Mouse (Mus musculus) spleen, postnatal 36 days (tissue): ENCODE measurements at regions not wholly inside any gene's neighbourhood (a gene's known extent, or its start where the extent isn't known, plus 50 kb on each side); places are given as distances from the start of the nearest gene placed in this dataset.
A peak's percentile ranks its signal among the peaks of the same experiment; 100 is the strongest.

Source experiments
- DNase-seq, 2 experiments: peaks; one replicate each; pipeline ENCODE4 v3.0.0; 2022; ENCODE audit warnings: low spot score in 2 of 2, mixed read lengths in 1 of 2

DNA sequence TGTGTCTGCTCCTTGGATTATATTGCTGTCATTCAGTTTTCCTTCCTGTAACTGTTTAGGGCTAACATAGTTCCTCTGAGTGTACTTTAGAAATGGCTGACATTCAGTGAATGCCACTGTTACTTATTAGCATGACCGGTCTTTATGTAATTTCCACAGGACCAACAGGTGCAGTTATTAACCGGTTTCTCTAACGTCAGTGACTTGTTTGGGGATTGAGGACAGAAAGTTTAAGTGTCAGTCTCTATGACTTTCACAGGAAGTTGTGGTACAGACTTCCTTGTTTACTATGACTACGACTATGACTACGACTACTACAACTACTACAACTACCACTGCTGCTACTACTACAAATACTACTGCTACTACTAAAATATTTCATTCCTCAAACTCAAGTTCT, 170.4 kb upstream of the Ptger4 start:
- peak; percentile 17 to 26 for DNase-seq

DNA sequence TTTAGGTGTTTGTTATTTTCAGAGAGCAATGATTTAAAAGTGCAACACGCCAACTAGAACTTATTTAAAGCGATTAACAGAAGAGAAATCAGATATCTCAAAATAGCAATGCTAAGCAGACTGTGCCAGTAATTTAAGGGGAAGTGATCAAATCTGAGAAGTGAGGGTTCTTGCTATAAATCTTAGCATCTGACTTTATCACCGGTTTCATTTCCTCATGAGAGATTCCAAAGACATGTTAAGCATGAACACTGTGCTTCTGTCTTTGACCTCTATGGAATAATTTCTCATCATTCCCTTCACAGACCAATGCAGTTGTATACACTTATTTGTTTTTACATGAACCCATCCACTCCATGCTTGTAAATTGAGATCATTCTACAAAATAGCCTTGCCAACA, 172.0 kb upstream of the Ptger4 start:
- DNase-seq = peak; percentile 1 to 28

GRCm38 (mm10) chr15:5426641-5427040, 182.7 kb upstream of the Ptger4 start:
- no peak for DNase-seq

- DNase-seq = no peak
Observed at GRCm38 (mm10) chr15:5427319-5428048, 183.5 kb upstream of the Ptger4 start.

DNA sequence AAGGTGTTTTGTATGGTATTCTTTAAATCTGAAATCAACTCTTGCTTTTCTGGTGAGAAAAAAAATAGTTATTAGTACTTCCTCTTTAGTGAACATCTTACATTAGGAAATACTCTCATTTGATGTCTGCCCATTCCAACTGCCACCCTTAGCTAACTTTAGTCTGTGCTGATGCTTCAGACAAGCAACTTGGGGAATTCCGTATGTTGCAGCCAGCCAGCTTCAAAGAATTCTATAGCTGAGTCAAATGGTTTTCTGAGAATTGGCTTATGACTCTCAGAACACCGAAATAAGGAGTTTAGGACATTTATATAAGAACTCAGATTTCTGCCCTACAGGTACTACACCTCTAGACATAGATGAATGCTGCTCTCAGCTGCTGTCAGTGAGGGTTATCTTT, 188.0 kb upstream of the Ptger4 start:
- DNase-seq = no peak

DNA sequence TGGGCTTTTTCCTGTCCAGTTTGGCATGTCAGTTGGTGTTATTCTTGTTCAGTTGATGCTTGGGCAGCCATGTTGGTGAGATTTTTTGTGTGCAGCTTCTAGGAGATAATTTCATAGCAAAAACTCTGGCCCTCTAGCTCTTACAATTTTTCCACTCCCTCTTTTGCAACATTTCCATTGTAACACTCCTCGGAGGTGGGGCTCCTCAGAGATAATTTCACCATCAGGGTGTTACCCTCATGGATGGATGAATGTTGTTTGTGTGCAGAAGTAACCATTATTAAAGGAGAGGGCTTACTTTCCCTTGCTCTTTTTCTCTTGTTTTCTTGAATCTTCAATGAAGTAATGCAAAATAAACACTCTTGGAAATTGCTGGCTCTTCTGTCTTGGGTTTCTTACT, 193.0 kb upstream of the Ptger4 start:
- DNase-seq = no peak

DNA sequence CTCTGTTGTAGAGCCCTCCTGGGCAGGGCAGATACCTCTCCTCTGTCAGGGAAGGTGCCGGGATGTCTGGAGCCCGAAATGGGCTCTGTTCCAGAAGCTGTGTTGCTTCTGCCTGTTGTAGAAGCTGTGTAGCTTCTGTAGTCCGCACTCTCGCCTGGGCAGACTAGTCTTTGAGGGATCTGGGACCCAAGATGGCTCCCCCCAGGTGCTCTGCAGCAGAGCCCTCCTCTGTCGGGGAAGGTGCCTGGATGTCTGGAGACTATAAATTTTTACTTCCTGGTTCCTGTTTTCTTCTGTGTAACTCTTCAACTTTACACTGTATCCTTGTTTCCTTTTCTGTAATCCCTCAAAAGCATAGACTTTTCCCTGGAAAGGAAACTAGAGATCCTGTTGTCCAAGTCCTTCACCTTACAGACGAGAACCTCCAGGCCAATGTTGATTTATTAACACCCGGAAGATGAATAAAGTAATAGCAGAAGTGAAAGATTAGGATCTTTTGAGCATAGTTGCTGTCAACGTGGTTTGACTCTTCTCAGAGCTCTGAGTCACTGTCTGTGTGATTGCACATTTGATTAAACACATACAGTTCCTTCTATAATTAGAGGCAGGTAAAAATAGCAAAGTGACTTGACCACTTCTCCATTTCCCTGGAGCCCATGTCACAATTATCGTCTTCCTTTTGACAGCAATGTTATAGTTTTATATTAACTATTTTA, 202.2 kb upstream of the Ptger4 start:
- DNase-seq = peak; percentile 45 to 62

DNA sequence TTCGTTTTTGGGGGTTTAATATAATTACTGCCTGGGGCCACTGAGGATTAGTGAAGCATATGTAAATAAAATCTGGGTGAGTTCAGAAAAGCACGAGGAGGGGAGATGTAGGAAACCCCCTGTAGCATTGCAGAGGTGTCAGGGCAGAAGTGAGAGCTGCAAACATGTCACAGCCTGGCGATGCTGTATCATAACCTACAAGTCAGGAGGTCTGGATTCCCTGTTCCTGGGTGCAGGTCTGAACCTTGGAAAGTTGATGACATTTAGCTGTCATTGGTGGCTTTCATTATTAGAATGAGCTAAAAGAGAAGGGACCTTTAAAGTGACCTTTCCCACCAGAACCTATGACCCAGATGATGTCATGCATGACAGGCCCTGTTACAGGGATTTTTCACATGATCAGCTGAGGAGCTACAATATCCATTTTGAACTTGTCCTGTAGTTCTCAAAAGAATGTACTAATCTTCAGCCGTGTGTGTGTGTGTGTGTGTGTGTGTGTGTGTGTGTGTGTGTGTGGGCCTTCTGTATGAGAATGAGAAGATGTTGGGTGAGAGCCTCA, 202.8 kb upstream of the Ptger4 start:
- DNase-seq = peak; percentile 38 to 48

- DNase-seq = no peak
Observed at GRCm38 (mm10) chr15:5447707-5448496, 203.9 kb upstream of the Ptger4 start.

GRCm38 (mm10) chr15:5459083-5459482, 215.1 kb upstream of the Ptger4 start:
- no peak for DNase-seq

DNA sequence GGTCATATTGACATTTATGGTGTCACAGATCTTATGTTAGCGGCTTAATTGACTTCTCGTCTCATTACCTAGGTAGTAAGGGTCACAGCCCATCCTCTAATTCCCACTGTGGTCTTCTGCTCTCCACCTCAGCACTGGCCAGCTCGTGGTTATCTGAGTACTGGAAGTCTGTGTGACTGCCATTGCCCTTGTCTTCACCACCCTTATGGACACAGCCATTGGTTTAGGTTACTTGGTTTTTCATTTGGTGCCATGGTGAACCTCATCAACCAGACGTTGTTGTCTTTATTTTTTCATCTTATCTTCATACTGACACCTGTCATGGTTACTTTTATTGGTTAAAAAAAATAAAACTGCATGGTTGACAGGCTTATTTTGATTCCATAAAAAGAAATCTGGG, 215.6 kb upstream of the Ptger4 start:
- DNase-seq = no peak

GRCm38 (mm10) chr15:5462651-5463050, 218.7 kb upstream of the Ptger4 start:
- DNase-seq = no peak

- DNase-seq = no peak
Observed at GRCm38 (mm10) chr15:5464732-5465131, 220.7 kb upstream of the Ptger4 start.

- no peak for DNase-seq
Observed at GRCm38 (mm10) chr15:5468535-5469073, 224.6 kb upstream of the Ptger4 start.

GRCm38 (mm10) chr15:5475389-5475995, 231.5 kb upstream of the Ptger4 start:
- no peak for DNase-seq

DNA sequence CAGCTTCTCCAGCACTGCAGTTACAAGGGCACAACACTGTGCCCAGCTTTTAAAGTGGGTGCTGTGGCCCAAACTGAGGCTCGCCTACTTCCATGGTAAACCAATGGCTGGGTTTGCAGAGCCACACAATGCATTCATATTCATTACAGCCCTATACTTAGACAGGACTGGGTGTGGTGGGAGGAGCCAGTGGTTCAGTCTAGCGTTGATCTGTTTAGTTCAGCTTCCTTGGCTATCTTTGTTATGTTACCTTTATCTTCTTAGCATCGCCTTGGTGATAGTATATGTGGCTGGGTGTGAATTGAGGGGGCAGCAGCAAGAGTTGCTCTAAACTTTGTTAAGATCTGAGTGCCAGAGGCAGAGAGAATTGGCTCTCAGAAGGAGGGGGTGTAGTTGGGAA, 249.3 kb upstream of the Ptger4 start:
- peak; percentile 9 to 11 for DNase-seq

DNA sequence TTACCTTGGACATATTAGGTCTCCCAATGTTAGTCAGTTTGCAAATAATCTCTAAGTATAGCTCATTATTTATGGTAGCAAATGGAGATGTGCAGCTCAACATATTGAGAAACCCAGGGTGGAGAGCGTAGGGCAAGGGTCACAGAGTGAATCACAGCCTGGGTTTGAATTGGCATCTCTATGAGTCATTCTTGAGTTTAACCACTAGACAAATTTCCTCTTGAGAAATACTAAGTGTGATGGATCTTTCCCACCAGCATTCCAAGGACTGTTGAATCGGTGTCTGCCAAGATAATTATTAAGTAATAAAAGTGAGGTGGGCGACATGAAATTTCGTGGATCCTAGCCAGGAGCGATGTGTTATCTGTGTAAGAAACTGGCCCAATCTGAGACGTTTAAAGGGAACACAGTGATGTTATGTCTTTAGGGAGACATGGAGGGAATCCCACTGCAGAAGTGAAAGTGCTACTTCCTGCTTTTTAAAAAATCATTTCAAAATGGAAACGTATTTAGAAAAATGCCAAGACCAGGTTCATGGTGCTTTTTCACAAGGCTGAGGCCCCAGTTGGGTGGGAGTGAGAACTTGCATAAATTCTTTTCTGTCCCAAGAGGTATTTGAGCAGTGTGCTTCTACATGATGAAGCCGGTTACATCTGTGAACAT, 251.3 kb upstream of the Ptger4 start:
- peak in 1 of 2 experiments; percentile 4 for DNase-seq

DNA sequence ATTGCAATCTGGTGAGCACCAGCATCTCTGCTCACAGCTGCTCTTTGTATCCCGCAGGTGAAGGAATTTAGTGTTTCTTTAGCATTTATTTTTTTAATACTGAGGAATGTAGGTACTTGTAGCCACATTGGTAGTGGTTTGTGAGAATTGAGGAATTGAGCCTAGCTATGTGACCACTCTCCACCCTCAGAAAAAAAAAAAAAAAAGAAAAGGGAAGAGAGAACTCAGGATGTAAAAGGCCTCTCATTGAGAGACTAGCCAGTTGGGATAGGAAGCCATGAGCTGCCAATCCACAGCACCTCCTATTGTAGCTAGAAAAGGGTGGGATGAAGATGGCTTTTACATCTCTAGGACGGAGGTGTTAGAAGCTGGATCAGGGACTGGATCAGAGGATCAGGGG, 252.0 kb upstream of the Ptger4 start:
- no peak for DNase-seq

DNA sequence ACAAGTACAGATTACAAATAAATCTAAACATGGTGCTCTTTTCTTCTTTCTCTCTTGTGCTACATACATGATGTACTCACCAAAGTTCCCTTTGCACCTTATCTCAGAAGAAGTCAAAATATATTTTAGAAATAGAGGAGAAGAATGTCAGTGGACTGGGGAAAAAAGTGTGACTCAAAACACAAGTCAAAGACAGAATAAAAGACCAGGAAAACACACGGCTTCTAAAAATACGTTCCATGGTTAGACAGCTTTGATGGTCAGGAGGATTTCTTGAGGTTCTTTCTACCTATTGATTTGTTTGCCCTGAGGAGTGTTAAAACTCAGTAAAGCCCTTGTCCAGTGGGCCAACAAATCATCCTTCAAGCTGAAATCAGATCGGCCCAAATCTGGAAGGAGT, 260.5 kb upstream of the Ptger4 start:
- no peak for DNase-seq

- no peak for DNase-seq
Observed at GRCm38 (mm10) chr15:5506848-5507544, 263.0 kb upstream of the Ptger4 start.
